27 mouse cellular contexts compared by ENCODE assay signal in genomic region chr6:28308929-28309328, GRCm38 (mm10).
"Had no signal": no experiment of that assay in that cellular context is flagged by ENCODE, and none has a peak within 500 bp of the region (broad histone marks: within the 10 kb centered on the region; RNA-seq: fewer than 3 reads in every experiment).

No protein-coding gene starts in this region.

- H3K4me3 ChIP-seq: heart, embryonic 10.5 days; heart, embryonic 12.5 days; heart, embryonic 13.5 days; heart, embryonic 15.5 days; hindbrain, embryonic 10.5 days; hindbrain, embryonic 12.5 days; hindbrain, embryonic 13.5 days; hindbrain, embryonic 15.5 days; intestine, embryonic 15.5 days; kidney, embryonic 15.5 days; layer of hippocampus, adult 2 months had no signal

- H3K27me3 ChIP-seq: heart, embryonic 12.5 days; heart, embryonic 13.5 days; heart, embryonic 15.5 days; hindbrain, embryonic 12.5 days; hindbrain, embryonic 13.5 days; hindbrain, embryonic 15.5 days; intestine, embryonic 15.5 days; kidney, embryonic 15.5 days had no signal

- H3K27ac ChIP-seq: heart, embryonic 10.5 days; heart, embryonic 13.5 days; heart, embryonic 15.5 days; hindbrain, embryonic 10.5 days; hindbrain, embryonic 12.5 days; hindbrain, embryonic 13.5 days; hindbrain, embryonic 14.5 days; hindbrain, embryonic 15.5 days; hindbrain, postnatal 0 days; intestine, embryonic 15.5 days; kidney, embryonic 15.5 days; kidney, postnatal 0 days; layer of hippocampus, adult 2 months had no signal

- H3K4me1 ChIP-seq: heart, embryonic 10.5 days; heart, embryonic 12.5 days; heart, embryonic 13.5 days; heart, embryonic 15.5 days; hindbrain, embryonic 10.5 days; hindbrain, embryonic 12.5 days; hindbrain, embryonic 13.5 days; hindbrain, embryonic 15.5 days; intestine, embryonic 15.5 days; kidney, embryonic 15.5 days had no signal

- ATAC-seq: hindbrain, embryonic 16.5 days; hindbrain, postnatal 0 days; inflammation-experienced regulatory T-cells, adult 6 months; intestine, embryonic 15.5 days; intestine, embryonic 16.5 days; intestine, postnatal 0 days had no signal

- H3K36me3 ChIP-seq: heart, embryonic 10.5 days; heart, embryonic 12.5 days; heart, embryonic 13.5 days; heart, embryonic 15.5 days; hindbrain, embryonic 10.5 days; hindbrain, embryonic 12.5 days; hindbrain, embryonic 13.5 days; hindbrain, embryonic 15.5 days; intestine, embryonic 15.5 days; kidney, embryonic 15.5 days had no signal

- DNase-seq: heart, postnatal 14 days; heart, postnatal 36 days; kidney, adult 11 months; kidney, adult 18-20 months; kidney, postnatal 10 days; kidney, postnatal 25 days; kidney, postnatal 4 days; layer of hippocampus, adult 9-11 months; layer of hippocampus, postnatal 36 days had no signal

- H3K9ac ChIP-seq: heart, embryonic 12.5 days; heart, embryonic 13.5 days; heart, embryonic 15.5 days; hindbrain, embryonic 12.5 days; hindbrain, embryonic 13.5 days; hindbrain, embryonic 14.5 days; hindbrain, embryonic 15.5 days; intestine, embryonic 15.5 days; kidney, embryonic 15.5 days had no signal

- H3K9me3 ChIP-seq: heart, embryonic 10.5 days; heart, embryonic 12.5 days; heart, embryonic 13.5 days; heart, embryonic 15.5 days; hindbrain, embryonic 10.5 days; hindbrain, embryonic 12.5 days; hindbrain, embryonic 13.5 days; hindbrain, embryonic 15.5 days; intestine, embryonic 15.5 days; kidney, embryonic 15.5 days had no signal
